Mouse (Mus musculus): ENCODE data around the gene Flot1.

GRCm38 (mm10) chr17:35792837-35793236 is 30.2 kb upstream of the Flot1 start:
- TF ChIP-seq POLR2A (IDR thresholded peaks at IDR 0.05; ENCODE audit: borderline replicate concordance, low read depth, low read length) (no peak), CTCF (IDR thresholded peaks at IDR 0.05; ENCODE audit: low read depth, low read length) (no peak)
